Mouse (Mus musculus): ENCODE measurements around the gene Slc35e4. TPM values are rescaled to one million over a fixed set of nuclear protein-coding genes. Genes with fewer than 3 reads are reported as not detected.

Slc35e4 gene
- polyA plus RNA-seq, 1 experiment from 2014 or later = 6.8 TPM

Other genes starting within 250 kb of the Slc35e4 start
- gene Osbp2, start 50.8 kb downstream of the Slc35e4 start, polyA plus RNA-seq (2016; fragmentation: Nextera tagmentation; extraction: Ambion mirVana) = 1.0 and 2.5 TPM in 2 replicates
- gene 4921536K21Rik, start 19.6 kb downstream of the Slc35e4 start, polyA plus RNA-seq (2016; fragmentation: Nextera tagmentation; extraction: Ambion mirVana) = 1.2 and 1.8 TPM in 2 replicates
- gene Dusp18, start 19.4 kb downstream of the Slc35e4 start, polyA plus RNA-seq (2016; fragmentation: Nextera tagmentation; extraction: Ambion mirVana) = 19.9 and 23.4 TPM in 2 replicates
- gene Tcn2, start 17.5 kb upstream of the Slc35e4 start, polyA plus RNA-seq (2016; fragmentation: Nextera tagmentation; extraction: Ambion mirVana) = 31.6 and 34.7 TPM in 2 replicates
- 81.8 and 98.2 TPM in 2 replicates for gene Pes1, start 49.3 kb upstream of the Slc35e4 start, polyA plus RNA-seq (2016; fragmentation: Nextera tagmentation; extraction: Ambion mirVana)
- gene 4930556J24Rik, start 62.1 kb upstream of the Slc35e4 start, polyA plus RNA-seq (2016; fragmentation: Nextera tagmentation; extraction: Ambion mirVana) = 0.13 and 0.22 TPM in 2 replicates
- 1.1 and 1.3 TPM in 2 replicates for gene Gal3st1, start 69.0 kb upstream of the Slc35e4 start, polyA plus RNA-seq (2016; fragmentation: Nextera tagmentation; extraction: Ambion mirVana)
- gene Sec14l4, start 116.8 kb upstream of the Slc35e4 start, polyA plus RNA-seq (2016; fragmentation: Nextera tagmentation; extraction: Ambion mirVana) = not detected in 2 replicates
- not detected in 2 replicates for gene Sec14l3, start 150.2 kb upstream of the Slc35e4 start, polyA plus RNA-seq (2016; fragmentation: Nextera tagmentation; extraction: Ambion mirVana)
- gene Mtfp1, start 180.8 kb upstream of the Slc35e4 start, polyA plus RNA-seq (2016; fragmentation: Nextera tagmentation; extraction: Ambion mirVana) = 8.7 and 9.9 TPM in 2 replicates
- gene Sec14l2, start 208.8 kb upstream of the Slc35e4 start, polyA plus RNA-seq (2016; fragmentation: Nextera tagmentation; extraction: Ambion mirVana) = 2.6 and 3.0 TPM in 2 replicates
- gene Rnf215, start 220.5 kb upstream of the Slc35e4 start, polyA plus RNA-seq (2016; fragmentation: Nextera tagmentation; extraction: Ambion mirVana) = 22.0 and 25.8 TPM in 2 replicates
- 7.8 and 8.5 TPM in 2 replicates for gene Ccdc157, start 245.6 kb upstream of the Slc35e4 start, polyA plus RNA-seq (2016; fragmentation: Nextera tagmentation; extraction: Ambion mirVana)
- 92.1 and 95.3 TPM in 2 replicates for gene Sf3a1, start 245.7 kb upstream of the Slc35e4 start, polyA plus RNA-seq (2016; fragmentation: Nextera tagmentation; extraction: Ambion mirVana)